Mouse (Mus musculus): ENCODE measurements at regions not wholly inside any gene's neighbourhood (a gene's known extent, or its start where the extent isn't known, plus 50 kb on each side); places are given as distances from the start of the nearest gene placed in this dataset.

- Histone ChIP-seq H3K36me3 (no peaks in the 10 kb centered on the region), H3K27me3 (replicated peaks) (no peaks in the 10 kb centered on the region), H3K9ac (no peak overlapping the region), H3K4me2 (replicated peaks) (peak overlapping the region; percentile 29; the same call in 1 of the 2 replicates), H3K4me1 (replicated peaks) (no peaks in the 10 kb centered on the region), H3K4me3 (replicated peaks) (no peak overlapping the region), H3K27ac (0 out of 2 replicates have a peak overlapping the region, but pooled peaks have one; percentile 36), H3K9me3 (no peaks in the 10 kb centered on the region)
- WGBS: 27% methylated on average over 6 of the region's 6 CpGs
- ATAC-seq: peak; percentile 53; the same call in 1 of the 2 replicates
These were observed 68.0 kb upstream of the Fat1 start for GRCm38 (mm10) chr8:44867202-44867601.

GRCm38 (mm10) chr8:44867666-44868065 is 67.6 kb upstream of the Fat1 start:
- no peaks in the 10 kb centered on the region for H3K9me3 ChIP-seq
- peak overlapping the region; percentile 29; the same call in 1 of the 2 replicates for H3K4me2 ChIP-seq (replicated peaks)
- H3K4me1 ChIP-seq (replicated peaks): no peaks in the 10 kb centered on the region
- no peaks in the 10 kb centered on the region for H3K27me3 ChIP-seq (replicated peaks)
- 0 out of 2 replicates have a peak overlapping the region, but pooled peaks have one; percentile 36 for H3K27ac ChIP-seq
- no peaks in the 10 kb centered on the region for H3K36me3 ChIP-seq
- 40% methylated on average over 5 of the region's 5 CpGs for WGBS
- H3K9ac ChIP-seq: no peak overlapping the region
- ATAC-seq: no peak
- no peak overlapping the region for H3K4me3 ChIP-seq (replicated peaks)

- Histone ChIP-seq H3K27ac (no peak overlapping the region), H3K9me3 (no peaks in the 10 kb centered on the region), H3K9ac (no peak overlapping the region), H3K36me3 (no peaks in the 10 kb centered on the region), H3K4me2 (replicated peaks) (no peak overlapping the region), H3K27me3 (replicated peaks) (no peaks in the 10 kb centered on the region), H3K4me3 (replicated peaks) (no peak overlapping the region), H3K4me1 (replicated peaks) (no peaks in the 10 kb centered on the region)
- 59% methylated on average over 5 of the region's 5 CpGs for WGBS
- no peak for ATAC-seq
These were observed 58.2 kb upstream of the Fat1 start for GRCm38 (mm10) chr8:44877066-44877465.

- Histone ChIP-seq H3K27ac (no peak overlapping the region), H3K4me2 (replicated peaks) (no peak overlapping the region), H3K36me3 (no peaks in the 10 kb centered on the region), H3K9me3 (no peaks in the 10 kb centered on the region), H3K9ac (no peak overlapping the region), H3K4me1 (replicated peaks) (no peaks in the 10 kb centered on the region), H3K4me3 (replicated peaks) (no peak overlapping the region), H3K27me3 (replicated peaks) (no peaks in the 10 kb centered on the region)
- peak; percentile 85 for ATAC-seq
- 54% methylated on average over 3 of the region's 3 CpGs for WGBS
These were observed 57.0 kb upstream of the Fat1 start for GRCm38 (mm10) chr8:44878208-44878607.

- Histone ChIP-seq H3K9ac (no peak overlapping the region), H3K4me1 (replicated peaks) (no peaks in the 10 kb centered on the region), H3K9me3 (no peaks in the 10 kb centered on the region), H3K4me2 (replicated peaks) (no peak overlapping the region), H3K27ac (no peak overlapping the region), H3K4me3 (replicated peaks) (no peak overlapping the region), H3K27me3 (replicated peaks) (no peaks in the 10 kb centered on the region), H3K36me3 (no peaks in the 10 kb centered on the region)
- ATAC-seq: peak; percentile 52; the same call in 1 of the 2 replicates
- WGBS: 61% methylated on average over 4 of the region's 4 CpGs
These were observed 56.1 kb upstream of the Fat1 start for GRCm38 (mm10) chr8:44879186-44879585.

GRCm38 (mm10) chr8:44884399-44885006 is 50.7 kb upstream of the Fat1 start:
- 52% methylated on average over 8 of the region's 8 CpGs for WGBS
- Histone ChIP-seq H3K4me1 (replicated peaks) (no peaks in the 10 kb centered on the region), H3K27ac (no peak overlapping the region), H3K36me3 (no peaks in the 10 kb centered on the region), H3K4me3 (replicated peaks) (no peak overlapping the region), H3K27me3 (replicated peaks) (no peaks in the 10 kb centered on the region), H3K9me3 (no peaks in the 10 kb centered on the region), H3K4me2 (replicated peaks) (no peak overlapping the region), H3K9ac (no peak overlapping the region)
- ATAC-seq: no peak
